Mouse (Mus musculus) layer of hippocampus, adult 18-20 months (tissue): ENCODE measurements around the gene Cep170. TPM values are rescaled to one million over a fixed set of nuclear protein-coding genes. Genes with fewer than 3 reads are reported as not detected.
A peak's percentile ranks its signal among the peaks of the same experiment; 100 is the strongest.
"Not testable (repeated sequence)": the region's sequence is repeated elsewhere in the genome, so short reads cannot be mapped to it uniquely, and the experiment has no call there.

Source experiments
- DNase-seq, 2 experiments: peaks; one replicate each; pipeline ENCODE4 v3.0.0; 2022; ENCODE audit warnings: low spot score in 2 of 2
- long read RNA-seq: library from polyadenylated mRNA; stranded (forward); transcript quantifications from one replicate; pipeline ENCODE4 v2.0.0, GENCODE M21; 2021
- total RNA-seq, 2 experiments: library from RNA; stranded (reverse); gene quantifications; 2 replicates each; pipeline ENCODE4 v1.2.3; 2021

The Cep170 gene
- 100 to 1,000 TPM; 101 to 103 TPM for total RNA-seq
- long read RNA-seq, partial matches to known transcripts: 5 of 16 reads
- long read RNA-seq, other reads (novel, unspliced or antisense): 10 of 16 reads

DNA sequence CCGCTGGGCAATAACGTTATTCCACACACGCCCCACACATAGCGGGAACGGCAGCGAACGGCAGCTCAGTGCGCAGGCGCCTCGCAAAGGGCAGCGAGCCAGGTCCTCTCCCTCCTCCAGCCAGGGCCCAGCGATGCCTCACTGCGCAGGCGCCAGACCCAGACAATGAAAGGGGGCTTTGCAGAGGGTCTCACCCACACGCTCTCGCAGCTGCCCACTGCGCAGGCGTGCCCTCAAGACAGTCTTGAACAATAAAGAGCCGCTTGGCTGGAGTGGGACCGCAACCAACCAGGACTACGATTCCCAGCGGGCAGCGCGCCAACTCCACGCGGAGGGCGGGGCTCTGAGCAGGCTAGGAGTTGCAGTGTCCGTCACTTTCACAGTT is at the start of gene Cep170:
Cep170 (minus strand) TSS at position 32 of the 385 bp plus-strand sequence.
- DNase-seq: peak; percentile 95 to 98

DNA sequence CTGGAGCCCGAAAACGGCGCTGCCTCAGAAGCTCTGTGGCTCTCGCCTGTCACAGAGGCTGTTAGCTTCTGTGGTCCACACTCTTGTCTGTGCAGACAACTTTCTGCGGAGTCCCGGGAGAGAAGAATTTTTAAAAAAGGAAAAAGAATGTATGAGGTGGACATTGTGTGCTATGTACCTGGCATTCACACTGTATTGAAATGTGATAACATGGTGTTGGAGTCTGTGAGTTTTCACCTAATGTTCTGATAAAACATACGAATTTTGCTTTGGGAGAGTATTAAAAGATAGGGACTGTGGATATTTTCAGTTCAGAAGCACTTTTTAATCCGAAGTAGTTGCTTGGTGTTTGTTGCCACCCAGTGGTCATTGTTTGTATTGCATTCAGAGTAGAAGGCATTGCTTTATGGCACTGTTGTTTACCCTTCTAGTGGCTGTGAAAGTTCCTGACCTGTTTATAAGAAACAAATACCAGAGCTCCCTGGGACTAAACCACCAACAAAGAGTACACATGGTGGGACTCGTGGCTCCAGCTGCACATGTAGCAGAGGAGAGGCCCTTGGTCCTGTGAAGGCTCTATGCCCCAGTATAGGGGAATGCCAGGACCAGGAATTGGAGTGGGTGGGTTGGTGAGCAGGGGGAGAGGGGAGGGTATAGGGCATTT is 48.2 kb upstream of the Cep170 start:
- DNase-seq: peak in 1 of 2 experiments; percentile 90

DNA sequence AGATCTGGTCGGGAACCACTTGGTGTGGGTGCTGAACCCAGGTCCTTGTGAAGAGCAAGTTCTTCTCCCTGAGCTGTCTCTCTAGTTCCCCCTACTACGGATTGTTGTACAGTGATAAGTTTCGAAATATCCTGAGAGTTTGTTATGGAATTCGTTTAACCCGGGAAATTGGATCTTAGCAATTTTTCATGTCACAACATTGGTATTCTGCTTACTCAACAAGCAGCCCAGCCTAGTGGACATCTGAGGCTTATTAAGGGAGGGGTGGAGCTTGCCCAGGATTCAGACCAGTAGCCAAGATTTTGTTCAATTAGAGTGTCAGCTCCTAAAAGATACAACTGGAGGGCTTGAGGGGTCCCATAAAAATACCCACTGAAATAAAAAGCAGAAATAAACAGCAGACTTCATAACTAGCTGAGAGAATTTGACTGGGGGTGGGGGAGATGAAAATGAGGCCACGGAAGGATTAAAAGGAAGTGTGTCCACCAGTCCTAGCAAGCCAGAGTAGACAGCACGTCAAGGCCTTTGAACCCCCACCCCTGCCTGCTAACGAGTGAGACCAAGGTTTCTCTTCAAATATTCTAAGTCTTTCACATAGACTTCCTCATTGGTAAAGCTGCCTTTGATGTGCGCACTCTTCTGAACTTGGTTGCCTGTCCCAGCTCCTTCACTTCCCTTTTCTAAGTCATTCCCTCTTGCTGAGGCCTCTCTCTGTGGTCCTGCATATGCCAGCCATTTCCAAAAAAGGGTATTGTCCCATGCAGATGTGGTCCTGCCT is 39.1 kb upstream of the Cep170 start:
- DNase-seq: no peak

GRCm38 (mm10) chr1:176851401-176851800 is 37.5 kb upstream of the Cep170 start:
- DNase-seq: peak; percentile 54 to 65

DNA sequence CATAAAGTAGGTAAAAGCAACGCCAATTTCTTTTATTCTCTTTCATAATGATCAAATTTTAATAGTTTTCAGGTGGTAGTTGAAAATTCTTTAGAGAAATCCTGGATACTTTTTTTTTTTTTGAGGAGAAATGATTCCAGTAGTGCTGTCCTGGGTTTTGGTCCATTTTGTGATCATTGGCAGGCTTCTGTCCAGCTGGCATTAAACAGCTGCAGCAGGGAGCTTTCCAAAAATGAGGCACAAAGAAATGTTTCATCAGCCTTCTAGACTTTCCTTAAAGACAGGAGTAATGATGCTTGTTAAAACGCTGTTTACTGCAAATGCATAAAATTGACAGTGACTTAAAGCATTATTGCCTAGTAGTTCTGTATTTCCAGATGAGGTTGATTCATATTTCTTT is 35.5 kb upstream of the Cep170 start:
- DNase-seq: no peak

DNA sequence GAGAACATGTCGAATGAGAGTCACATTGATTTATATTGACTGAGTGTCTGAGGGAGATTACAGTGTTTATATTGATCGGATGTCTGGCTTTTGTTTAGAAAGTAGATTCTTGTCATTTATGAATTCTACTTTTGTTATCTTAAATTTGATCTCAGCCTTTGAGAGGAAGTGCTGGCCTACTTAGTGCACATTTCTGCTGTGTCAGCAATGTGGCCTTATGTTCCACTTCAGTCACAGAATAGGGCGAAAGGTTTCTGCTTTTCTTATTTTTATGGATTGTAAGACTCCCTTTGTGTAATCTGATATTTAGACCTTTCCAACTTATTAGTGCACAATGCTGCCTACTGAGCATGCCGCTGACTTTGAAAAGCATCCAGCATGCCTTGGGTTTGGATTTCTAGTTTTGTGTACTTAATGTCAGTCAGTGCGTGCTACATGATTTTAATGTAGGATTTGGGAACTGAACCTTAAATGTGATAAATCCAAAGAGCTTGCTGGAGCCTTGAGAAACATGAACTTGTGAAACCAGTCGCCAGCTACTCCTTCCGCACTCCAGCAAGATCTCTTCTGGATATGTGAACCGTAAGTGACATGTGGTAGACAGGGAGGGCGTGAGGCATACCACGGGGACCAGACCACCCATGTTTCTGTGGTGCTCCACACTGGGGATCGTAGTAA is 34.9 kb upstream of the Cep170 start:
- no peak for DNase-seq

GRCm38 (mm10) chr1:176847118-176847859 is 33.4 kb upstream of the Cep170 start:
- no peak for DNase-seq

GRCm38 (mm10) chr1:176845082-176845977 is 31.5 kb upstream of the Cep170 start:
- no peak for DNase-seq

DNA sequence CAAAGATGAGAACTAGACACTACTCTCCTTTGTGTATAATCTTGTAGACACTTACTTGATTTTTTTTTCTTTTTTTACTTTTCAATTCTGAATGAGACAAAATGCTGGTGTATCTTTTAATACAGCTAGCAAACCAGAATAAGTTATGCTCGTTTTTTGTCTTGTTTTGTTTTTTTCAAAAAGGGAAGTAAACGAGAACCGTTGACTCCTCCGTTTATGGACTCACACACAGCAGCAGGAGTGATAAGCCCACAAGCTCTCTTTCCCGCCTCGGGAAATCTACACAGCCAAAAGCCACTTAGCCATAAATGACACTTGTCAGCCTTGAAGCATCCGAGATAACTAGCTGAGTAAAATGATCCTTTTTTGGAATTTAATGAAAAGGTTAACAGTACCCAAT is 22.7 kb upstream of the Cep170 start:
- not testable (repeated sequence) for DNase-seq

GRCm38 (mm10) chr1:176835501-176836294 is 21.8 kb upstream of the Cep170 start:
- no peak for DNase-seq

- DNase-seq: no peak
Observed at GRCm38 (mm10) chr1:176834880-176835279, 21.0 kb upstream of the Cep170 start.

DNA sequence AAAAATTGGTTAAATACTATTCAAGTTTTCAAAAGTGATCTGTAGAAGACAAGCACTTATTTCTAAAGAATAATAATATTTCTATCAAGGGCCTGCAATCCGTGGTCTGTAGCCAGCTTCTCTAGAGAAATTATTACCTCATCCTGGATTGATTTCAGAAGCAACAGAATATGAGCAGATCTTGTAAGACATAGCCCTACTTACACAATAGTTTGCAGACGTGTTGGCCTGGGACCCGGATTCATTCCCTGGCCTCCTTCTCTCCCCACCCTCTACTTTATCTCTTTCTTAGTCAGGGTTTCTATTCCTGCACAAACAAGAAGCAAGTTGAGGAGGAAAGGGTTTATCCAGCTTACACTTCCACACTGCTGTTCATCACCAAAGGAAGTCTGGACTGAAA is 20.1 kb upstream of the Cep170 start:
- no peak for DNase-seq

DNA sequence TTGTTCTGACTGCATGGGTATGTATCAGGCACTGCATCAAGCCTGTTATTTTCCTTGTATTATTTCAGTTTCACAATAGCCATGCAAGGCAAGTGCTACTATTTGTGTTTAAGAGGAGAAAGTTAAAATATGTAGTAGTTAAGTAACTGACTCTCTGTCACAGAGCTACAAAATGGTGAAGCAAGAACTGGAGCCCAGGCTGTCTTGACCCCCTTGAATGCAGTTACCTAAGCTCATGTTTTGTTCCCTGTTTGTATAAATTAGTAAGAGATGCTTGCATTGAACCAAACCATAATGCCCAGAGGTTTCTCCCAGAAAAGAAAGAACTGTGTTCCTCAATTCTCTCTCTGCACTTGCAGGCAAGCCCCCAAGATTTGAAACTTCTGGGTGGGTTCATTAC is 19.4 kb upstream of the Cep170 start:
- DNase-seq: no peak

DNA sequence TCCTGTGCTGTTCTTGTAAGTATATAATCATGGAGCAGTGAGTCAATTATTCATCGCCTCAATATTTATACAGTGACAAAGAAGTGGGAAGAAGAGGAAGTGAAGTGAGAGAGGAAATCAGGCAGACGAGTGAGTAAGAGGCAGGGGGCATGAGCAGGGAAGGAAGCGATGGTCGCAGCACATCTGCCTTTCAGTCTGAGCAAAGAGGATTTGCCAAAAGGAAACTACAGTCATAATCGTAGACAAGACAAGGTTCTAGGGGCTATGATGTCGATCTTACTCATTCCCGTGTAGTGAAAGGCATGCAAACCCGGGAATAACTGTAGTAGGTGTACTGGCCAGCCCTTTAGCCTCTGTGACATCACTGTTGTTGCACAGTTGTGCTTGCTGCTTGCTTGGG is 18.7 kb upstream of the Cep170 start:
- no peak for DNase-seq

DNA sequence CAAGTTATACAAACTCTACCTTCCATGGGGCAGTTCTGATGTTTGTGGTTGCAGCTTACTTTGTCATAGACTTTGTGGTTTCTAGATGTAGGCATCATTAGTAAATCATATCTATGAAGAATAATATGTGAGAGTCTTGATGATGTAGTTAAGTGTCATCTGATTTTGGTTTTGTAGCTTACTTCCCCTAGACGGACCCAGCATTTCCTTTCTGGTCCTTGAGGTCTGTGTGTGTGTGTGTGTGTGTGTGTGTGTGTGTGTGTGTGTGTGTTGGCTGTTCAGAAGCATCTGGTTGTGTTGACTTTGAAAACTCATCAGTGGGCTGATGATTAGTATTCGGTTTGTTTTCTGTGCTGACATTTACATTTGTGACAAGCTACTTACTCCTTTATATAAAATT is 18.2 kb upstream of the Cep170 start:
- DNase-seq: no peak

GRCm38 (mm10) chr1:176828666-176829065 is 14.8 kb upstream of the Cep170 start:
- no peak for DNase-seq

DNA sequence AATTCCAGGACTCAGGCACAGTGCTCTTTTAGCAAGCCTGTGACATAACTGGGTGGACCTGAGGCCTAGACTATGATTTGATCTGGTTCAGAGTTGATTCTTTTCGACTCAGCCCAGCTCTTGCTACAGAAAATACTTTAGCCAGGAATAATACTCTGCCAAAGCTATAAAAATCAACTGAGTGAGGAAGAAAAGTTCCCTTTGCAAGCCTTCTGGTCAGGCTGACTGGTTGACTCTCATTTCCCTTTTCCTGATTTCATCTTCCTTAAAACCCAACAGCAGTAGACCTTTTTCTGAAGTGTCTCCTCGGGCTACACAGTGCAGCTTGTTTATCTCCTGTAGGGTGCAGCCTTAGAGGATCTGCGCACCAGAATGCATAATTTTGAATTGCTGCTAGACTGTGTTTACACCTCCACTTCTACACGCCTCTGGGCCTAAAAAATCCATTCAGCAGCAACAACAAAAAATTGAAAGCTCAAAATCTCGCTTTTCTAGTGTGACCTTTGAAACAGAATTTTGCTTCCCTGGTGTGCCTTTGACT is 14.1 kb upstream of the Cep170 start:
- no peak for DNase-seq

DNA sequence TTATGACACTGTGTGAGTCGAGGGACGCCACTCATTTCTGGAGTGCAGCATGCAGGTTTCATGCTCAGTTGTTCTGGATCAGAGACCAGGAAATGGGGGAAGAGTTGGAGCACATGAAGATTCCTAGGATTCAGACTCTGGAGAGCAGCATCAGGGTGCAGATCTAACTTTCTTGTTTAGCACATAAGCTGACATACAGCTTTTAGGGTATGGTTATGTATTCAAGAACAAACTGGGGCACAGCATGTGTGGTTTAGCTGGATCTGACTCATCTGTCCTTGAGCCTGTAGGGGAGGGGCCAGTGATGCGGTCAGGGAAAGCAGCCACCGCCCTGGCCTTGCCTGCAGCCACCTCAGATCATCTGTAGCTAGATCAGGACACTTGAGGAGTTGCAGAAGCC is 13.5 kb upstream of the Cep170 start:
- DNase-seq: no peak

DNA sequence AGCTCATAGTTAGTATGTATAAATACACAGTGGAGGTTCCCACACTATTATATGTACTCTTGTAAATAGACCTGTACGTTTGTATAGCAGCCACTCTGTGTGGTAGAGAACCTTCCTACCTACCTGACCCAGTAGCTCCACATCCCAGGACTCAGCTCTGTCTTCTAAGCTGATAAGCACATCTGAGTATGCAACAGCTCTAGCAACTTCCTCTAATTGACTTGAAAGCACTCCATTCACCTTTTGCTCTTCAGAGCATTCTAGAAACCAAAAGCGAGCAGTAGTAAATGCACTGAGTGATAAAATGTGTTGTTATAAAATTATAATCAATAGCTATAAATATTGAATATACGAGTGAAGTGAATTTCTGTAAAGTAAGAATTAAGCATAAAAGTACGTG is 13.1 kb upstream of the Cep170 start:
- no peak for DNase-seq
